Mouse (Mus musculus) adrenal gland, postnatal 10 days (tissue): Measurements from ENCODE around the gene Nmb. TPM values are rescaled to one million over a fixed set of nuclear protein-coding genes. Genes with fewer than 3 reads are reported as not detected.
"Not testable (repeated sequence)": the region's sequence is repeated elsewhere in the genome, so short reads cannot be mapped to it uniquely, and the experiment has no call there.

Experiments
- DNase-seq: peaks from one replicate; pipeline ENCODE4 v3.0.0; 2021; ENCODE audit warnings: mixed read lengths
- long read RNA-seq, 2 experiments: library from polyadenylated mRNA; stranded (forward); transcript quantifications; one replicate each; pipeline ENCODE4 v2.0.0; 2021
- total RNA-seq, 2 experiments: library from RNA; stranded (reverse); gene quantifications; 2 replicates each; pipeline ENCODE4 v1.2.3; 2021

Nmb gene
- 1 to 10 TPM; 4.0 to 4.7 TPM for total RNA-seq
- long read RNA-seq, experiment 1, result 0 reads
- long read RNA-seq, experiment 2, partial matches to known transcripts, result 0 of 2 reads
- long read RNA-seq, experiment 2, other reads (novel, unspliced or antisense), result 0 of 2 reads

DNA sequence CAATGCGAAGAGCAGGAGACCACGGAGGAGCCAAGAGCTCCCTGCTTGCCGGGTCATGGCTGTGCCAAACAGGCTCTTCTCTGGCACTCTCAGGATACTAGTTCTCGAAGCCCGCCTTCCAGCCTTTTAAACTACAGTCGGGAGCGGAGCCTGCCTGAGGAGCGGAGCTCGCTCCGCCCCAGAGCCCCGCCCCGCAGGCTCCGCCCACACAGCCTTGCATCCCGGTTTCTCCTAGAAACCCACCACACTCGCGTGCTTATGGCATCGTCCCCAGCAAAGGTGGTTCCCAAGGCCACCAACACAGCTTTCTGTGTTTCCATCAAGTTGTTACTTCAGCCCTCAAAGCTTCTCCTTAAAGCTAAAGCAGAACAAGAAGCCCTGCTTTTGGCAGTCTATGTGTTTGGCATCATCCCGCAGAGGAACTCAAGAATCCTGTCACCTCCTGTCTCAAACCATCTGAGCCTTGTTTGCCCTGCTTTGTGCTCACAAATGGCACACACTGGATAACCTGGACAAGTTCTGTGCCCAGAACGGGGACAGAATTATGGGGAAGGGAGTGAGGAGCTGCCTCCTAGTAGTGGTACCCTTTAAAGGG lies at the start of gene Nmb:
Nmb (minus strand) TSS at position 156 of the 595 bp plus-strand sequence.
- DNase-seq, result peak; percentile 84

DNA sequence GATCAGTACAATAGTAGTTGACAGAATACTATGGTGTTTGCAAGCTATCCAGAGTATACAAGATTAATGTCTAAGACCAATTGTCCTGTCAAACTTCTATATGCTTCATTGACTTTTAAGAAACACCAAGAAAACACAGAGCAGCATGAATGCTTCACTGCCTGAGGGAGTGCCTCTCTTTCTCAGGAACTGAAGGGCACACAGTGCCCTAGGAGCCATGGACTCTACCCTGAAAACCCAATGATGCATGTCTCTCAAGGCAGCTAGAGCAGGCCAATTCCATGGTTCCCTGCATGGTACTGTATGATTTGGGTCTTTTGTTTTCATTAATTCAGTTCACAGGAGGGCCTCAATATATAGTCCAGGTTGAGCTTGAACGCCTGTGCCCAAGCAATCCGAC lies 49.4 kb upstream of the Nmb start:
- DNase-seq, result no peak

DNA sequence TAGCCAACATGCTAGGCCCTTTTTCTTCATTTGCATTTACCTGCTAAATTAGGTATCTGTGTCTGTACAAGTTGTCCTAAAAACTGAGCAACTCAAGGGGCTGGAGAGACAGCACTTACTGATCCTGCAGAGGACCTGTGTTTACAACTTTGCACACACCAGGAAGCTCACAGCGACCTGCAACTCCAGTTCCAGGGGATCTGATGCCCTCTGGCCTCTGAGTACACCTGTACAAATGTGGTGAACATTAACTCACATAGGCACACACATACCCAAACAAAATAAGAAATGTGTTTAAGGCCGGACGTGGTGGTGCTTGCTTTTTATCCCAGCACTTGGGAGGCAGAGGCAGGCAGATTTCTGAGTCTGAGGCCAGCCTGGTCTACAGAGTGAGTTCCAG lies 47.3 kb upstream of the Nmb start:
- DNase-seq, result no peak

DNA sequence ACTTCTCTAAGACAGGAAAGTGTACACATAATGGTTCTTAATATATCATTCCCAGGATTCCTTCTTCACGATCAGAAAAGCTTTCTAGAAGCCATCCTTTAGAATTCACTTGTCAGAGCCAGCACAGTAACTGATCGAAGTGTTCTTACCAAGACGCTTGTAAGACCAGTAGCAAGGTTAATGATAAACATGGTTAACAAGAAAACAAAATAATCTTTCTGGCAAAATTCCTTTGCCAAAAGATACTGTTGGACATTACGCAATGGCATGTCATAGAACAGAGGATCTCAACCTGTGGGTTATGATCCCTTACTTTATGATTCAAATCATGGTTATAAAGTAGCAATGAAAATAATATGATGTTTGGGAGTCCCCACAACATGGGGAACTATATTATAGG lies 46.6 kb upstream of the Nmb start:
- no peak for DNase-seq

DNA sequence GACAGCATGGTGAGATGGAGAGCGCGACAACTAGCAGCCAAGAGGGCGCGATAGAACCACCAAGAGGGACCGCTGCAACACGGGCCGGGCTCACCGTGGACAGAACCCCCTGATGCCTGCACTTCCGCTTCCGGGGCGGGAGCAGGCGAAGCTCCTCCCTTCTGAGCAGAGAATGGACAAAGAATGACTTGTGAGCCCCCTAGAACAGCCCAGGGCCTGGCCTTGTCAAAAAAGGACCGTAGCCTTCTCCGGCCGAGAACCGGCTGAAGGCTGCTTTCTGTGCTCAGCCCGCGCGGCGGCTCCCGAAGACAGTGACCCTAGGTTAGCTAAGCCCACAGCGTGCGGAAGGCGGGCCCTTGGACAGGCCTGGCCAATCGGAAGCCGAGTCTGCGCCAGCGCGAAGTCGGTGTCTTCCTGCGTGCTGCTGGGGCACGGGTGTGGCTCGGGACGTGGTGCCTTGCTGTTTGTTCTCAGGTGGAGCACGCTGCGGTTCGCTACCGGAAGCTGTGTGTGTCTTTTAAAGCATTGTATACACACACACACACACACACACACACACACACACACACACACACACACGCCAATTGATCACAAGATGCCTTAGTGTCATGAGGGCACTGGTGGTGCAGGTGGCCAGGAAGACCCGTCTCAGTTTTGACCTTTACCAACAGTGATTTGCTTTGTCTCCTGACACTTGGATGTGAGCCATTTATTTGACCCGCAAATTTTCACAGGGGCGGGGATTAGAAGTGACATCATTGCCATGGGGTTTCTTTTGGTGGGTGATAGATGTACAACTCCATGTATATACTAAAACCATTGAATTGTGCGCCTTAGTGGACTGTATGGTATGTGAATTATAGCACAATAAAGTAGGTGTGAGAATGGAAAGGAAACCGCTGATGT lies 42.8 kb upstream of the Nmb start, which contains the start of gene Sec11a:
Sec11a (minus strand) TSS at position 336 of the 906 bp plus-strand sequence.
- peak; percentile 95 for DNase-seq

DNA sequence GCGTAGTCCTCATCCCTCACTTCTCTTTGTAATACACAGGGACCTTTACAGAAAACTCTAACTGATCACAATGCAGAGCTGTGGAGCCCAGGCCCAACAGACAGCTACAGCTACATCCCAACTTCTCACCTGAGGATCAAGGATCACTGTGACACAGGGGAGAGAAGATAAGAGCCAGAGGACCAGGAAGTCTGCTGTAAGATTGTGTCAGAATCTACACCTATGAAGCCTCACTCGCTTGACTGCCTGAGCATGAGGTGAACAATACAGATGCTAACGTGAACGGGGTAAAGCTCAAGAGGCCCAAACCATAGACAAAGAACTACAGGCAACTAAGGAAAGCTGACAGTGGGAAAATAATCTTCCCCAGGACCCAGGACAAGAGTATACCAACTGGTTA lies 34.9 kb upstream of the Nmb start:
- no peak for DNase-seq

DNA sequence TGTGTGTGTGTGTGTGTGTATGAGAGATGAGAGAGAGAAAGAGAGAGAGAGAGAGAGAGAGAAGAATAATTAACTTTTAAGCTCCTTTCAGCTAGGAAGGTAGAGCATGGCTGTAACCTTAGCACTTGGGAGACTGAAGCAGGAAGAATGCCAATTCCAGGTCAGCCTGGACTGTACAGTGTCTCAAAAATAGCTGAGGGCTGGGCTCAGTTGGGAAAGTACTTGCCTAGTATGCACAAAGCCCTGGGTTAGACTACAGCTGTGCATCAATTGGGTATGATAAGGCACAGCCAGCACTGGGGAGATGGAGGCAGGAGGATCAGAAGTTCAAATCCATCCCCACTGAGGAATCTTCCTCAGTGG lies 32.4 kb upstream of the Nmb start:
- DNase-seq, result not testable (repeated sequence)

DNA sequence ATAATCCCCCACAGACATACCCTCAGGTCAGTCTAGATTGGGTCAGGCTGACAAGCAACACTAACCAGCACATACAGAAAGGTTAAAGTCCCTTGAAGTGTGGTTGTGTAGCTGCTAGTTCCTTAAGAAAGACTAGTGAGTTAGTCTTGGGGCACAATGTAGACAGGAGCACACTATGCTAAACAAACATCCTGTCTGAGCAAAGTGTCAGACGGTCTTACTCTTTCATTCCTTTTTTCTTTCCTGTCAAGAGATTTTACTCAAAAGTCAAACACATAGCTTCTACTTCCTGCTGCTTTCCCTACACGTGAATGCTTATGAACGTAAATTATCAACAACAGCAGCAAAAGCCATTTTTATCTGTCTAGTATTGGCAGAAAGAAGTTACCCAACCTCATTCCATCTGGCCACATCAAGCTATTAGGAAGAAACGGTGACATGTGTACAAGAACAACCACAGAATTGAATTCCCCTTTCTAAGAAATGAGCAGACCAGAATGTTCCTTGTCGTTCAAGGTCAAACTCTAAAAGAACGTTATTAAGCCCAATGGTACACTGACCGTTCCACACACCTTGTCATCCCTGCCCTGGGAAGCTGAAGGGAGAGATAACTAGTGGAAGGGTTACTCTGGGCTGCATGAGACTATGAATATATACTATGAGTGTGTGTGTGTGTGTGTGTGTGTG lies 31.9 kb upstream of the Nmb start:
- DNase-seq, result not testable (repeated sequence)

DNA sequence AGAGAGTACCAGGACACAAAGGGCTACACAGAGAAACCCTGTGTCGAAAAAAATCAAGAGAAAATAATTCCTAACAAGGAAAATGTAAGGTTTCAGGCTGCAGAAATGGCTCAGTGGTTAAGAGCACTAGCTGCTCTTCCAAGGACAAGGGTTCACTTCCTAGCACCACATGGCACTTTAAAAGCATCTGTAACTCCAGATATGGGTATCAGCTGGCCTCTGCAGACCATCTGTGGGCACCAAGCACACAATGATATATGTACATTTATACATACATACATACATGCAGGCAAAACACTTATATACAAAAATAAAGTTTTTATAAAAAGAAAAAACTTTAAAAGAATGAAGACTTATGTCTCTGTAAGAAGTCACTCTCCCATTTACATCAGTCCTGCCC lies 31.0 kb upstream of the Nmb start:
- no peak for DNase-seq

DNA sequence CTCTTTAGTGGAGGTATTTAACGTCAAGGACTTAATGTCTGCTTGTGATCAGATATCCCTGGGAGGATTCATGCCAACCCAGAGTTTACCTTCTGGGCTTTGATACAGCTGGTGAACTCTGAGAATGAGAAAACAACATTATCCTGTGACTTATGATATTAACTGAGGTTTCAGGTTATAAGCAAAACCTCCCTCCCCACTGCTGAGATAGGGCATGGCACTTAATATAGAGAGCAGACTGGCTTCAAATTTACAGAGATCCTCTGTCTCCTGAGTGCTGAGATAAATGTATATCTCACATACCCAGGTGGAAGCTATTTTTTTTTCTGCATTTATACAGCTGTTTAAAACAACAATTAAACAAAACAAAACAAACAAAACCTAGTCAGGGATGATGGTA lies 27.9 kb upstream of the Nmb start:
- no peak for DNase-seq

DNA sequence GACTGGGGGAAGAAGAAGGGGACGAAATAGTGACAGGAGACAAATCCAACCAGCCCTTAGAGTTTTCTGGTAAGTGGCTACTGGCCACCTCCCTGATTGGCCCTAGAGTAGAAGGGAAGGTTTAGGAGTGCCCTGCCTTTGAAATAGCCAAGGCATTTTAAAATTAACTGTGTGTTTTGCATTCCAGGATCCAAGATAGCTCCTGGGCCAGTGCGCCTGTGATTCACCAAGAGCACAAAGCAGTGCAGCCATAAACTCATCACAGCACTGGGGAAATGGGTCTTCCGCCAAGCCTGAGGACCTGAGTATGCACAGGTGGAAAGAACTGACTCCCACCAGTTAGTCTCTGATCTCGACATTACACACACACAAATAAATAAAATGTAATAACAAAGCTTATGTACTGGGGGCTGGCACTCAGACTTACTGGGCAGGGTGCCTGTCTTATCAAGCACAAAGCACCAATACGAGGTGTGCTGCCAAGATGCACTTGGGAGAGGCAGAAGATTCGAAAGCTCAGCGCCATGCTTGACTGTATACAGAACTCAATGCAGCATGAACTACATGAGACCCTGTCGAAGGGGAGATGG lies 26.8 kb upstream of the Nmb start:
- no peak for DNase-seq

DNA sequence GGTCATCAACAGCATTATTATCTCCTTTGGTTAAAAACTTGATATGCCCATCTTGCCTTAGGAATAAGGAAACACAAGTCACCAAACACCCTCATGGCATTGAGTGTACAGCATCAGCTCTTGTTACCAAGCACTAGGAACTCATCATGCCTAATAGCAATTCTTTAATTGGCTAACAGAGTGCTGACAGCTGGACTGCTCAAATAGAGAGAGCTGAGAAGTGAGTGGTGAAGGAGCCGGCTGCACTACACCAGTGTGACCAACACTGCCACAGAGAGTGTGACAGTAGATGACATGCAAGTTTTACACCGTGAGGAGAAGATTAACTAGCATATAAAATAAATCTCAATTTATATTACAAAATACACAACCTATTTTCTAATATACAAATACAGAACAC lies 18.3 kb upstream of the Nmb start:
- DNase-seq, result no peak

DNA sequence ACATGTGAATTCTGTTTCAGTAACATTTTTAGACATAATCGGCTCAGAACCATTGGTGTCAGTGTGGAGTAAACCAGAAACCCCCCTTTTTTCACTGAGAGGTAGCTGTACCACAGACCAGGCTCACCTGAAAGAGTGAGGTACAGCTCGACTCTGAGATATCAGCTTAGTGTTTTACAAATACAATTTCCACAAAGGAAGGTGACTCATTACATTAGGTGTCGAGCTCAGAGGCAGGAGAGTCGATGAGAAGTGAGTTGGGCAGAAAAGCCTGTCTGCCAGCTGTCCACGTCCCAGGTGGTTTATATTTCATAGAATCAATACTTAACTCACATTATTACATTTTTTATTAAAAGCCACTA lies 14.8 kb upstream of the Nmb start:
- no peak for DNase-seq

DNA sequence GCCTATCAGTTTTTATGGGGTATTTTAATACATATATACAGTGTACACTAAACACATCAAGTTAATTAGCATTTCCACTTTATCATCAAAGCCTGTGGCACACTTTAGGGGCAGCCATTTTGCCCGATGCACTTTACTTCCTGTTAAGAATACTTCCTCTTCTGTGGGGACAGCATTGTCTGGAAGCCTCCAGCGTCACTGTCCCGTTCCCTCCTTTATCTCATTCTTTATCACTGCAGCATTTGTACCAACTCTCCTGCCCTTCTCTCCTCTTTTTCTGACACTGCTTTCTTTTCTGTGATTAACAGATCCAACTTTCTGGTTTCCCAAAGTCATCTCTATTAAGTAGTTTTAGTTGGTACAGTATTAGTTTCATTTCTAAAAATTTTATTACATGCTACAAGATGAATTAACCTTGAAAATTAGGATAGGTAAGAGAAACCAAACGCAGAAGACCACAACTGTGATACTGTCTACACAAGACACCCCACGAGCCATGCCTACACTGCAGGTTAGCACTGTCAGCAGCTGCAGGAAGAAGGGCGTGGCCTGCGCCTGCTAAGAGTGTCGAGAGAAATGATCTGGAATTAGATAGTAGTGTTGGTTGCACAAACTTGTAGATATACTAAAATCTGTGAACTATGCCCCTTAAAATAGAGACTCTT lies 14.2 kb upstream of the Nmb start:
- no peak for DNase-seq

DNA sequence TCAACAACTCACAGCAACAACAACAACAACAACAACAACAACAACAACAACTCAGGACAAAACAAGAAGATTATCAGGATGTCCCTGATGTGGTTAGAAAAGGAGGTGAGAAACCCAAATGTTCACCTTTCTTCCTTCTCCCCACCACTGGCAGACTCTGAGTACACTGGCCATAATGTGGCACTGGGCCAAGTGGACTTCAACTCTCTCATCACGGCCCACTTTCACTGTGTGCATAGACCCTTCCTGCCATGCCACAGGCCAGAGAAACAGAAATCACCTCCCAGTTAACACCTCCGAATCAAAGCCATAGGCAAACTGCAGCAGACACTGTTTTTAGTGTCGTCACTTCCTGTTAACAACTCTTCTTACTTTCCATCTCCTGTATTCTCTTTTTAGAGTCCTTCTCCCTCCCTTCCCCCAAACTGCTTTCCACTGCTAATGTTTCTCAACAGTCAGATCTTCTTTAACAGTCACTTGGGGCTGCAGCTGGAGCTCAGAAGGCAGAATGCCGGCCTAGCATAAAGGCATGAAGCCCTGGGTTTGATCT lies 13.1 kb upstream of the Nmb start:
- DNase-seq, result no peak

DNA sequence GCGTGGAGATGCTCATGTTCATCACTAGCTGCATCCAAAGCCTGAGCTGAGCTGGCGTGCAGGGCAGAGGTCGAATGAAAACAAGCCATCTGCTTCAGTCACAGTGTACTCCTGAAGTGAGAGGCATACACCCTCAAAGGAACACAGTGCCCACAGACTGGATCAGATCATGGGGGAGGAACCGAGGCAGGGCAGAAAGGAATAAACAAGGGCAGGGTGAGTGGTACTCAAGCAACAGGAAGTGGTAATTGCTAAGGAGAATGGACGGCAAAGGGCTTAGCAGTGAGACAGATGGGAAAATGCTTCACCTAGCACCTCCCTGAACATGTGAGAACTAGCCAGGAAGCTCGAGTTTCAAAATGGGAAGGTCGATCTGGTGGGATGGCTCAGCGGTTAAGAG lies 7.6 kb upstream of the Nmb start:
- no peak for DNase-seq

DNA sequence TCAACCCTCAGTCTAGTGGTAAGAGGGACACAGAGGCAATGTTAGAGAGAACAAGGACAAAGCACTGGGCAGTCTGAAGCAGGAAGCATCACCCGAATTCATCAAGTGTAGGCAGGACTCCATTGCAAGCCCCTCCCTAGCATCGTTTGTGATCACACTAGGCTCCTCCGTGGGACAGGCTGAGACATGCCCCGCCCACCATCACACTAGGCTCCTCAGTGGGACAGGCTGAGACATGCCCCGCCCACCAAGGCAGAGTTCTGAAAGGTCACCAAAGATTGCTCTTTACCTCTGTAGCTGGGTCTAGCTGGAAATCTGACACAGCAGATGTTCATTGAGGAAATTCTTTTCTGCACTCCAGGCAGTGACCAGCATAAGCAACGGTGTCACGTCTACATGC lies 6.2 kb upstream of the Nmb start:
- no peak for DNase-seq

DNA sequence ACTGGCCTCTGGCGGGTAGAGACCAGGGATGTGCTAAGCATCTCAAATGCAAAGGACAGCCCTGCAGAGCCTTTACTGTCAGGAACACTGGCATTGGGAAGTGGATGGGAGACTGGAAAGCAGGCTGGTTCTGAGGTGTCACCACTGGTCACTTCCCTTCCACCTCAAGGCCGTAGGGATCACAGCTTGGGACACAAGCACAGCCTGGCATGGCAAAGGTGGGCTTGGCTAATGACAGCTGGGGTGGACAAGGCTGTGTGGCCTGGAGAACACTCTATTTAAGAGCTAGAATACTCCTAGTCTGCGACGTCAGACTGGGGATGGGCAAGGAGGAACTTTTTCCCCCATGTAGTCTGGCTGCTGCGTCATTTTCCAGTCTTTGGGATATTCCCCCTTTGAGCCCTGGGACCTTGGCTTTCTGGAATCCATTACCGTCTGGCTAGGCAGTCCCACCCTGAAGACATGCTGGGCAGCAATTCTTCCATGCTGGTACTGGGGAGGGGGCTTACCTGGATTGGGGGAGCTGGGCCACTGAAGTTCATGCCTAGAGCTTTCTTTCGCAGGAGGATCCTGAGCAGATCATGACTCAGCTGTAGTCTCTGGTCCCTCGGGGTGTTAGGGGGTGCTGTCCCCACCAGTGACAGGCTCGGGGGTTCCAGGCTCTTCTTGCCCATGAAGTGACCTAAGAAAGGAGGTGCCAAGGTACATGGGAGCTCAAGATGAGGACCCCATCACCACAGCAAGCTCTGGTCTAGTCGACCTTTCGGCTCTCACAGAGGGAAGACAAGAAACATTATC lies 1.1 kb downstream of the Nmb start:
- DNase-seq, result no peak

DNA sequence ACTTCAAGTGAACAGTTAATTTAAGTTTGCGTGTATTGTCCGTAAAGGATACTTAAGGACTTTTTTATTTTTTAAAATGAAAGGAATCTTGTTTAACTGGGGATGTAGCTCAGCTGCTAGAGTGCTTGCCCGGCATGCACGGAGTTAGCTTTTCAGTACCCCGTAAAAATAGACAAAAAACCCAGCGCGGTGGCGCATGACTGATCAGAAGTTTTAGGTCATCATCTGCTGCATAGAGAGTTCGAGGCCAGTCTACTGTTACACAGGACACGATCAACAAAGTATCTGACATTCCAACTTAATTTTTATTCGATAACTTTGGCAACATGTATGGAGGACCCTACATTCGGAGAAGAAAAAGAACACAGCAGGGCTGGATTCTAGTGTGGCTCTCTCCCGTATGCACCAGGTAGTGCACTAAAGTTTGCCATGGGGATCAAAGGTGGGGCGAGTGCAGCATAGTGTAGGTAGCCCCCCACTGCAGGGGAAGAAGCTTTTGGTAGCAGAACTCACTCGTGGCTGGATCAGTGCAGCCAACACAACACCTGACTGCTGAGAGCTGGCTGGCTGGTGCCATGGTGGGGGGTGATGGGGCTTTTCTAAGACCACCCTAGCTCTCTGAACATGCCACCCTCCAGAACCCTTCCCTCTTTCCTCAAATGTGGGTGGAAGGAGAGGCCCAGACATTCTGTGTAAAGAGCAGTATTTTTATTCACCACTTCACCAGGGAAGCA lies 3.2 kb downstream of the Nmb start:
- DNase-seq, result peak; percentile 21

DNA sequence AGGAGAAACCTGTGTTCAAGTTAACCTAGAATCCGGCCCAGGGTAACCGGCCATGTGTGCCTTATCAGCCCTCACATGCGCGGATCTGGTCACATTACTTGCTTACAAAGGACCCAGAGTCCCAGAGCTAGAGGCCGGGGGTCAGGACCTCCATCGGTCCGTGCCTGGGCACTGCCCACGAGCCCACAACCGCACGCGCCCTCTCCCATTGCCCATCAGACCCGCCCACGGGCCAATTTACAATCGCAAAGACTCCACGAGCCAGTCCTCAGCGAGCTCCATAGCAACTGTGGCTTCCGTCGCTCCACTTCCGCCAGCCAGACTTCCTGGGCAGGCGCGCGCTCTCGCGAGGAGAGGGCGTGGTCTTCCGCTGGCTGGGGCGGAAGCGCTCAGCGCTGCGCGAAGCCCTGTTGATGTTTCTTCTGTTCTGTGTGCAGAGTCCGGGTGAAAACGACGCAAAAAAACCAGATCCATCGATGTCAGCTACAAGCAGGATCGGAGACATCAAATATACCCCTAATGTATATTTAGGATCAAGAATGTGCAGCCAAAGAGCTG lies 3.9 kb downstream of the Nmb start, which contains the start of gene Wdr73:
Wdr73 (minus strand) TSS at position 326 of the 558 bp plus-strand sequence.
- DNase-seq, result peak; percentile 94
